Mouse (Mus musculus) inflammation-experienced regulatory T-cells, adult 6 months (primary cell): ENCODE results near the gene Mid1. TPM values are rescaled to one million over a fixed set of nuclear protein-coding genes. Genes with fewer than 3 reads are reported as not detected.

ENCODE experiments used
- ATAC-seq: one replicate; pipeline ENCODE4 v1.8.0; 2017
- polyA plus RNA-seq, 3 experiments: library from polyadenylated mRNA; unstranded; fragments of 100-300 nt; shearing (Covaris generic); gene quantifications; one replicate each; pipeline ENCODE4 v1.2.1; 2017

The Mid1 gene
- polyA plus RNA-seq: 1 to 10 TPM in 2 of 3 experiments, under 1 TPM in 1; 0.80 to 3.3 (median 1.5) TPM

- no peak for ATAC-seq
These were observed at the start of gene Mid1 for GRCm38 (mm10) chrX:169685131-169685530. Mid1 (plus strand) TSS chrX:169685199.

GRCm38 (mm10) chrX:169673056-169673455 lies 11.9 kb upstream of the Mid1 start:
- ATAC-seq: no peak

- no peak for ATAC-seq
These were observed 8.7 kb upstream of the Mid1 start for GRCm38 (mm10) chrX:169676313-169676712.

GRCm38 (mm10) chrX:169685731-169686130 lies 732 bp downstream of the Mid1 start:
- ATAC-seq: no peak

GRCm38 (mm10) chrX:169691217-169691616 lies 6.2 kb downstream of the Mid1 start:
- no peak for ATAC-seq

GRCm38 (mm10) chrX:169691675-169692074 lies 6.7 kb downstream of the Mid1 start:
- ATAC-seq: no peak

GRCm38 (mm10) chrX:169692225-169692909 lies 7.4 kb downstream of the Mid1 start:
- ATAC-seq: no peak

GRCm38 (mm10) chrX:169704016-169704602 lies 19.1 kb downstream of the Mid1 start:
- no peak for ATAC-seq

GRCm38 (mm10) chrX:169723511-169723910 lies 38.5 kb downstream of the Mid1 start:
- no peak for ATAC-seq

- no peak for ATAC-seq
These were observed 50.5 kb downstream of the Mid1 start for GRCm38 (mm10) chrX:169735387-169735969.

GRCm38 (mm10) chrX:169758001-169758400 lies 73.0 kb downstream of the Mid1 start:
- no peak for ATAC-seq

- no peak for ATAC-seq
These were observed 94.5 kb downstream of the Mid1 start, which contains the start of gene 4933400A11Rik for GRCm38 (mm10) chrX:169779535-169779934. 4933400A11Rik (minus strand) TSS chrX:169779635.

- no peak for ATAC-seq
These were observed 104.7 kb downstream of the Mid1 start for GRCm38 (mm10) chrX:169789702-169790101.

GRCm38 (mm10) chrX:169792879-169793278 lies 107.9 kb downstream of the Mid1 start:
- no peak for ATAC-seq

GRCm38 (mm10) chrX:169794421-169794820 lies 109.4 kb downstream of the Mid1 start:
- no peak for ATAC-seq

GRCm38 (mm10) chrX:169794831-169795311 lies 109.9 kb downstream of the Mid1 start:
- no peak for ATAC-seq

GRCm38 (mm10) chrX:169797148-169797547 lies 112.1 kb downstream of the Mid1 start:
- ATAC-seq: no peak

GRCm38 (mm10) chrX:169798987-169799680 lies 114.1 kb downstream of the Mid1 start:
- peak; percentile 54 for ATAC-seq

GRCm38 (mm10) chrX:169800238-169800637 lies 115.2 kb downstream of the Mid1 start:
- ATAC-seq: no peak

GRCm38 (mm10) chrX:169805791-169806190 lies 120.8 kb downstream of the Mid1 start:
- ATAC-seq: no peak

- ATAC-seq: no peak
These were observed 122.7 kb downstream of the Mid1 start for GRCm38 (mm10) chrX:169807744-169808143.

- no peak for ATAC-seq
These were observed 126.3 kb downstream of the Mid1 start for GRCm38 (mm10) chrX:169811318-169811717.

- no peak for ATAC-seq
These were observed 126.8 kb downstream of the Mid1 start for GRCm38 (mm10) chrX:169811783-169812182.
